Mouse (Mus musculus): Measurements from ENCODE around the gene Zmynd8.

DNA sequence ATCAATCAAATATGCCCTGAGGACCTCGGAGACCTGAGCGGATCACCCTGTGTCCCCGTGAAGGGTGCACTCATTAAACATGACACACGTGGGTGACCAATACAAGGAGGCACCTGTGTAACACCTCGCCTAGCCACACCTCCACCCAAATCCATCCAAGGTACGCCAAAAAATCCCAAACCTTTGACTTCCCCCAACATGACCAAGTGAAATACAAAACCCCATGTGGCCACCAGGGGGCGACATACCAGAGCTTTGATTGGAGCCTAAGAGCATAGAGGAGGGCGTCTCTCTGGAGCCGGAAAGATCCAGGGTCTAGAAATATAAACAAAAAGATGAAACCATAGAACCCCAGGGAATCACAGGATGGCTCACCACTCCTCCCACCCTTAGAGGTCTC is 107.2 kb downstream of the Zmynd8 start:
- no peak for TF ChIP-seq GATA1 (IDR thresholded peaks at IDR 0.05; ENCODE audit: low read length)
- TF ChIP-seq TAL1 (IDR thresholded peaks at IDR 0.05; ENCODE audit: low read length): no peak
